Mouse (Mus musculus): ENCODE measurements around the gene Pdilt. TPM values are rescaled to one million over a fixed set of nuclear protein-coding genes. Genes with fewer than 3 reads are reported as not detected.
"Not testable (repeated sequence)": the region's sequence is repeated elsewhere in the genome, so short reads cannot be mapped to it uniquely, and the experiment has no call there.

Gene Pdilt
- polyA plus RNA-seq (2015; fragmentation: Nextera tagmentation; extraction: Ambion mirVana): not detected in 2 replicates

GRCm38 (mm10) chr7:119523389-119523788 lies at the start of gene Pdilt:
Gene Pdilt, minus strand, starts transcription at chr7:119523489.
- no peak within 1 kb of the TSS for H3K4me3 ChIP-seq
- no peaks in the 10 kb centered on the region for H3K4me1 ChIP-seq
- H3K9ac ChIP-seq: no peak within 1 kb of the TSS
- no peak within 1 kb of the TSS for H3K4me2 ChIP-seq
- H3K9me3 ChIP-seq: no peaks in the 10 kb centered on the region
- no peak within 1 kb of the TSS for H3K27ac ChIP-seq
- H3K27me3 ChIP-seq: no peaks in the 10 kb centered on the region
- H3K36me3 ChIP-seq: no peaks in the 10 kb centered on the region
- WGBS: 70% methylated on average over 4 of the region's 4 CpGs
- no peak for ATAC-seq (ENCODE audit: insufficient number of reproducible peaks, low FRiP score, low TSS enrichment, low read depth)

- H3K9ac ChIP-seq; H3K27ac ChIP-seq; H3K27me3 ChIP-seq; H3K36me3 ChIP-seq; H3K9me3 ChIP-seq; H3K4me2 ChIP-seq; H3K4me1 ChIP-seq; ATAC-seq (ENCODE audit: insufficient number of reproducible peaks, low FRiP score, low TSS enrichment, low read depth); H3K4me3 ChIP-seq: not testable (repeated sequence)
- WGBS: 88% methylated on average over 2 of the region's 2 CpGs
Measured at GRCm38 (mm10) chr7:119562476-119562875, 39.2 kb upstream of the Pdilt start.

GRCm38 (mm10) chr7:119561441-119561840 lies 38.2 kb upstream of the Pdilt start:
- Histone ChIP-seq H3K4me1 (no peaks in the 10 kb centered on the region), H3K27ac (no peak overlapping the region), H3K9me3 (no peaks in the 10 kb centered on the region), H3K36me3 (no peaks in the 10 kb centered on the region), H3K4me2 (no peak overlapping the region), H3K27me3 (no peaks in the 10 kb centered on the region), H3K4me3 (no peak overlapping the region), H3K9ac (no peak overlapping the region)
- ATAC-seq (ENCODE audit: insufficient number of reproducible peaks, low FRiP score, low TSS enrichment, low read depth): no peak
- WGBS: 51% methylated on average over 4 of the region's 4 CpGs

- no peaks in the 10 kb centered on the region for H3K36me3 ChIP-seq
- ATAC-seq (ENCODE audit: insufficient number of reproducible peaks, low FRiP score, low TSS enrichment, low read depth): no peak
- no peaks in the 10 kb centered on the region for H3K4me1 ChIP-seq
- no peak overlapping the region for H3K27ac ChIP-seq
- H3K4me3 ChIP-seq: no peak overlapping the region
- WGBS: 69% methylated on average over 3 of the region's 3 CpGs
- H3K27me3 ChIP-seq: no peaks in the 10 kb centered on the region
- no peak overlapping the region for H3K4me2 ChIP-seq
- no peaks in the 10 kb centered on the region for H3K9me3 ChIP-seq
- H3K9ac ChIP-seq: no peak overlapping the region
Measured at GRCm38 (mm10) chr7:119560452-119560835, 37.2 kb upstream of the Pdilt start.

- no peak overlapping the region for H3K27ac ChIP-seq
- H3K4me3 ChIP-seq: no peak overlapping the region
- H3K27me3 ChIP-seq: no peaks in the 10 kb centered on the region
- H3K9me3 ChIP-seq: no peaks in the 10 kb centered on the region
- ATAC-seq (ENCODE audit: insufficient number of reproducible peaks, low FRiP score, low TSS enrichment, low read depth): no peak
- no peak overlapping the region for H3K9ac ChIP-seq
- H3K4me1 ChIP-seq: no peaks in the 10 kb centered on the region
- 82% methylated on average over 3 of the region's 3 CpGs for WGBS
- no peaks in the 10 kb centered on the region for H3K36me3 ChIP-seq
- no peak overlapping the region for H3K4me2 ChIP-seq
Measured at GRCm38 (mm10) chr7:119559789-119560451, 36.6 kb upstream of the Pdilt start.

- Histone ChIP-seq H3K27ac (no peak within 1 kb of the TSS), H3K36me3 (no peaks in the 10 kb centered on the region), H3K4me3 (no peak within 1 kb of the TSS), H3K27me3 (no peaks in the 10 kb centered on the region), H3K9ac (no peak within 1 kb of the TSS), H3K4me2 (no peak within 1 kb of the TSS), H3K9me3 (no peaks in the 10 kb centered on the region), H3K4me1 (no peaks in the 10 kb centered on the region)
- no peak for ATAC-seq (ENCODE audit: insufficient number of reproducible peaks, low FRiP score, low TSS enrichment, low read depth)
- WGBS: 79% methylated on average over 1 of the region's 1 CpGs
Measured at GRCm38 (mm10) chr7:119554040-119554439, 30.8 kb upstream of the Pdilt start, which contains the start of gene Acsm2. Gene Acsm2, plus strand, starts transcription at chr7:119554340.

DNA sequence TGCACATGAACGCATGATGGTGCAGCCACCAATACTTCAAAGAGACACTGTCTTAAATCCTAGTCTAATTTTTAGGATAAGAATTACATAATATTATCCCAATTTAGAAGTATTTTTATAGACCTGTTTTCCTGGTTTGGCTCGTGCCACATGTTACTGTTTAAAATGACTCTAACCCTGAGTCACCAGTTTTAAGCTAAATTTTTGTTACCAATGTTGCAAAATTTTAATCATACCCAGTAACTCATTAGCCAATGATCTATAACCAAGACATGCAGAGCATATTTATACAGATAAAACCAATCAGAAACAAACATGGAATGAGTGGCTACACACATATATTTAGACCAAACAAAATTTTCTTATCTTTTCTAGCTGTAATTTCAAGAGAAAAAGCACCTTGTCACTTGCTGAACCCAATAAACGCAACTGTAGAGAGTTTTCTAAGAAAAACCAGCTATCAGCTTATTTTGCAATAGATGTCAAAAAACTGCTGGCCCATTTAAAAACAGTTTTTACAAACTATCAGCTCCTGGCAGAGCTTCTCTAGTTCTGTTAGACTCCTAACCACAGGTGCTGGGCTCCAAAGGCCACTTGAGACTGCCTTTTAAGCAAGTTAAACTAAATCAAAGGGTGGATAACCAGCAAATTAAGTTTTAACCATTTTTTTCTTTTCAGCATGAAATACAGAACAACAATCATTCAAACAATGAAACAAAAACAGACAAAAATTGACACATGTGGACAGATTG lies 27.4 kb upstream of the Pdilt start:
- Histone ChIP-seq H3K4me2 (no peak overlapping the region), H3K9me3 (no peaks in the 10 kb centered on the region), H3K4me1 (no peaks in the 10 kb centered on the region), H3K9ac (no peak overlapping the region), H3K27ac (no peak overlapping the region), H3K4me3 (no peak overlapping the region), H3K27me3 (no peaks in the 10 kb centered on the region), H3K36me3 (no peaks in the 10 kb centered on the region)
- ATAC-seq (ENCODE audit: insufficient number of reproducible peaks, low FRiP score, low TSS enrichment, low read depth): no peak
- 55% methylated on average over 3 of the region's 3 CpGs for WGBS

DNA sequence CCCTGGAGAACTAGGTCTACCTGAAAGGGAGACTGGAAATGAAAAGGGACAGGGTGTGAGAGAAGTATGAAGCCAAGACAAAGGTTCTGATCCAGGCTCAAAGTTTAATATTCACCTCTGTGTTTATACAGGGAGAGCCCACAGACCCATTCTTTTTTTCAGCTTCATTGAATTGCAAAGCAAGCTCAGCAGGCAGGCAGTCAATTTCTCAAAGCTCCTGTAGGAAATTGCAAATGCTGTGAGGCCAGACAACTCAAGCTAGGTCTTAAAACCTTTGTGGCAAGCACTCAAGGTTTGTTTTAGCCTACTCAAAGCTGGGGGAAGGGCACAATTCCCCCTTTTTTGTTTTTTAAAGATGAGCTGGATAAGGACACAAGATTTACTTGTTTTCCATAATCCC lies 22.3 kb upstream of the Pdilt start:
- H3K4me2 ChIP-seq: no peak overlapping the region
- no peaks in the 10 kb centered on the region for H3K9me3 ChIP-seq
- H3K27ac ChIP-seq: no peak overlapping the region
- no peaks in the 10 kb centered on the region for H3K36me3 ChIP-seq
- H3K4me1 ChIP-seq: no peaks in the 10 kb centered on the region
- H3K27me3 ChIP-seq: no peaks in the 10 kb centered on the region
- no peak for ATAC-seq (ENCODE audit: insufficient number of reproducible peaks, low FRiP score, low TSS enrichment, low read depth)
- H3K9ac ChIP-seq: no peak overlapping the region
- no peak overlapping the region for H3K4me3 ChIP-seq

DNA sequence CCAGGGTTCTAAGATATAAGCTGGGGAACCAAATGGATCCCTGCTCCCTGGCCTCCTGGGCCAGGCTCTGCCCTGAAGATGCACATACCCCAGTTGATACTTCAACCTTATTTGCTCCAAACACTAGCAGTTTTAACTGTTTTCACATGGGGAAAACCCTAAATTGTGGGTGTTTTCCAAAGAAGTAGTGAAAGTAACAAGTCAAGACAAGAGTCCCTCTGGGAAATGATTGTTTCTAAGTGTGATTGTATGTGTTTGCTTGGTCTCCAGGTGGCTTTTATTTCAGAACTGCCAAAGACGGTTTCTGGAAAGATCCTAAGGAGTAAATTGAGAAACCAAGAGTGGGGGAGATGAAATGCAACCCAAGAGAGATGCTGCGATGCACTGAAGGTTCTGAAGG lies 19.2 kb upstream of the Pdilt start:
- H3K4me1 ChIP-seq: no peaks in the 10 kb centered on the region
- ATAC-seq (ENCODE audit: insufficient number of reproducible peaks, low FRiP score, low TSS enrichment, low read depth): no peak
- no peak overlapping the region for H3K27ac ChIP-seq
- H3K9ac ChIP-seq: no peak overlapping the region
- no peaks in the 10 kb centered on the region for H3K27me3 ChIP-seq
- H3K36me3 ChIP-seq: no peaks in the 10 kb centered on the region
- no peaks in the 10 kb centered on the region for H3K9me3 ChIP-seq
- 62% methylated on average over 2 of the region's 2 CpGs for WGBS
- no peak overlapping the region for H3K4me3 ChIP-seq
- H3K4me2 ChIP-seq: no peak overlapping the region

DNA sequence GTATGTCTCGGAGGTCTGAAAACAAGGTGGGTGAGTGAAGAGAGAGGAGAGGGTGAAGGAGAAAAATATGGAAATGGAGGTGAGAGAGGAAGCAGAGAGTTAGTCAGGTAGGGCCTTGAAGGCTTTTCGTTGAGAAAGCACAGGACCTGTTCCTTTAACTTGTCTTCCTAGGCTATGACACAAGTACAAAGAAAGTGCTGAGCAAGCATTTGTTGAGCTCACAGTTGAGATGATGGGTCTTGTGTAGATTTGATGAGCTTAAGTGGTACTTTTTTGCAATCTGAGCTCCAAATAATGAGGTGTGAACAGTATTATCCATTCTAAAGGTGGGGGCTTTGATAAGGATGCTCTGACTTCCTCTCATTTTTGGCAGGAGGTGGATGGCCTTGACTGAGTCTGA lies 11.1 kb upstream of the Pdilt start:
- H3K4me2 ChIP-seq: no peak overlapping the region
- no peaks in the 10 kb centered on the region for H3K9me3 ChIP-seq
- no peaks in the 10 kb centered on the region for H3K27me3 ChIP-seq
- 70% methylated on average over 2 of the region's 2 CpGs for WGBS
- no peak overlapping the region for H3K27ac ChIP-seq
- no peaks in the 10 kb centered on the region for H3K36me3 ChIP-seq
- no peak overlapping the region for H3K9ac ChIP-seq
- no peaks in the 10 kb centered on the region for H3K4me1 ChIP-seq
- H3K4me3 ChIP-seq: no peak overlapping the region
- no peak for ATAC-seq (ENCODE audit: insufficient number of reproducible peaks, low FRiP score, low TSS enrichment, low read depth)

- Histone ChIP-seq H3K27me3 (no peaks in the 10 kb centered on the region), H3K4me1 (no peaks in the 10 kb centered on the region), H3K4me3 (no peak overlapping the region), H3K9me3 (no peaks in the 10 kb centered on the region), H3K27ac (no peak overlapping the region), H3K4me2 (no peak overlapping the region), H3K9ac (no peak overlapping the region), H3K36me3 (no peaks in the 10 kb centered on the region)
- ATAC-seq (ENCODE audit: insufficient number of reproducible peaks, low FRiP score, low TSS enrichment, low read depth): no peak
- WGBS: 43% methylated on average over 1 of the region's 1 CpGs
Measured at GRCm38 (mm10) chr7:119532924-119533323, 9.6 kb upstream of the Pdilt start.

DNA sequence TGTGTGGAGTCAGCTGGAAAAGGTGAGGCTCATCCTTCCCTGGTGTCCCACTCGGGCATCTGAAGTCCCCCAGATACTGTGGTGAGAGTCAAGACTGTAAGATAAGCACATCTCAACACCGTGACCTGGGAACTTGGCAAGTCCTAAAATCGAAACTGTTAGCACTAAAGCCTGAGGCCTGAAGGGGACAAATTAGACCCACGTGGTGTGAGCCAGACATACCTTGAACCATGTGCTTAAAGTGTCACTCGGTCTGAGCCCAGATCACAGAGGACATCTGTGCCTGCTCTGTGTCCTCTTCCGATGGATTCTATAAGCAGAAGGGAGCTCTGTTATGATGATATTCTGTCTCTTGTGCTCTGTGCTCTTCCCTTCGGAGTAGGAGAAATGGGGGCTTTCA lies 5.3 kb upstream of the Pdilt start:
- Histone ChIP-seq H3K9ac (no peak overlapping the region), H3K36me3 (no peaks in the 10 kb centered on the region), H3K4me2 (no peak overlapping the region), H3K9me3 (no peaks in the 10 kb centered on the region), H3K4me3 (no peak overlapping the region), H3K27ac (no peak overlapping the region), H3K27me3 (no peaks in the 10 kb centered on the region), H3K4me1 (no peaks in the 10 kb centered on the region)
- no peak for ATAC-seq (ENCODE audit: insufficient number of reproducible peaks, low FRiP score, low TSS enrichment, low read depth)
- WGBS: 61% methylated on average over 7 of the region's 7 CpGs
